Mouse (Mus musculus): ENCODE data around the gene Epha4. TPM values are rescaled to one million over a fixed set of nuclear protein-coding genes. Genes with fewer than 3 reads are reported as not detected.

The Epha4 gene
- polyA plus RNA-seq, 1 experiment, result 5.2 TPM

- Histone ChIP-seq H3K4me1 (ENCODE audit: control insufficient read depth, insufficient read depth, low read length) (no peaks in the 10 kb centered on the region), H3K27me3 (replicated peaks; ENCODE audit: control insufficient read depth, insufficient read depth, low read length) (no peaks in the 10 kb centered on the region), H3K27ac (ENCODE audit: insufficient read depth, low read depth, low read length) (no peak overlapping the region), H3K36me3 (ENCODE audit: control insufficient read depth, insufficient read depth, low read length) (no peaks in the 10 kb centered on the region), H3K4me3 (ENCODE audit: insufficient read depth, low read depth, low read length) (no peak overlapping the region)
- WGBS, result 80% methylated on average over 13 of the region's 13 CpGs
- DNase-seq, result no peak
- TF ChIP-seq CTCF (conservative IDR thresholded peaks at IDR 0.05; ENCODE audit: insufficient read depth, insufficient read length, low read depth, low read length) (no peak), POLR2A (IDR thresholded peaks at IDR 0.05; ENCODE audit: low read depth, low read length) (no peak)
These were observed 26.9 kb downstream of the Epha4 start for GRCm38 (mm10) chr1:77487856-77488462.

- no peaks in the 10 kb centered on the region for H3K36me3 ChIP-seq (ENCODE audit: control insufficient read depth, insufficient read depth, low read length)
- no peak overlapping the region for H3K27ac ChIP-seq (ENCODE audit: insufficient read depth, low read depth, low read length)
- 88% methylated on average over 6 of the region's 6 CpGs for WGBS
- no peaks in the 10 kb centered on the region for H3K27me3 ChIP-seq (replicated peaks; ENCODE audit: control insufficient read depth, insufficient read depth, low read length)
- no peak for TF ChIP-seq CTCF (conservative IDR thresholded peaks at IDR 0.05; ENCODE audit: insufficient read depth, insufficient read length, low read depth, low read length)
- TF ChIP-seq POLR2A (IDR thresholded peaks at IDR 0.05; ENCODE audit: low read depth, low read length), result no peak
- DNase-seq, result no peak
- H3K4me1 ChIP-seq (ENCODE audit: control insufficient read depth, insufficient read depth, low read length), result no peaks in the 10 kb centered on the region
- no peak overlapping the region for H3K4me3 ChIP-seq (ENCODE audit: insufficient read depth, low read depth, low read length)
These were observed 29.9 kb downstream of the Epha4 start for GRCm38 (mm10) chr1:77484766-77485596.

- H3K4me3 ChIP-seq (ENCODE audit: insufficient read depth, low read depth, low read length), result no peak overlapping the region
- TF ChIP-seq CTCF (conservative IDR thresholded peaks at IDR 0.05; ENCODE audit: insufficient read depth, insufficient read length, low read depth, low read length) (no peak), POLR2A (IDR thresholded peaks at IDR 0.05; ENCODE audit: low read depth, low read length) (no peak)
- 94% methylated on average over 3 of the region's 3 CpGs for WGBS
These were observed 39.0 kb downstream of the Epha4 start for GRCm38 (mm10) chr1:77475808-77476413.

GRCm38 (mm10) chr1:77473446-77474376 lies 41.2 kb downstream of the Epha4 start:
- H3K27ac ChIP-seq (ENCODE audit: insufficient read depth, low read depth, low read length), result no peak overlapping the region
- no peaks in the 10 kb centered on the region for H3K27me3 ChIP-seq (replicated peaks; ENCODE audit: control insufficient read depth, insufficient read depth, low read length)

More at GRCm38 (mm10) chr1:77475808-77476413, 39.0 kb downstream of the Epha4 start:
- H3K27me3 ChIP-seq (replicated peaks; ENCODE audit: control insufficient read depth, insufficient read depth, low read length), result no peaks in the 10 kb centered on the region
- no peak for DNase-seq
- H3K27ac ChIP-seq (ENCODE audit: insufficient read depth, low read depth, low read length), result no peak overlapping the region
- peaks cover 5% of the 10 kb centered on the region; the same call in 1 of the 2 replicates for H3K4me1 ChIP-seq (ENCODE audit: control insufficient read depth, insufficient read depth, low read length)
- no peaks in the 10 kb centered on the region for H3K36me3 ChIP-seq (ENCODE audit: control insufficient read depth, insufficient read depth, low read length)

GRCm38 (mm10) chr1:77472566-77472965 lies 42.3 kb downstream of the Epha4 start:
- H3K4me1 ChIP-seq (ENCODE audit: control insufficient read depth, insufficient read depth, low read length), result peaks cover 5% of the 10 kb centered on the region; the same call in 1 of the 2 replicates
- H3K27ac ChIP-seq (ENCODE audit: insufficient read depth, low read depth, low read length), result no peak overlapping the region
- no peak overlapping the region for H3K4me3 ChIP-seq (ENCODE audit: insufficient read depth, low read depth, low read length)
- no peaks in the 10 kb centered on the region for H3K27me3 ChIP-seq (replicated peaks; ENCODE audit: control insufficient read depth, insufficient read depth, low read length)
- no peak for TF ChIP-seq POLR2A (IDR thresholded peaks at IDR 0.05; ENCODE audit: low read depth, low read length)
- TF ChIP-seq CTCF (conservative IDR thresholded peaks at IDR 0.05; ENCODE audit: insufficient read depth, insufficient read length, low read depth, low read length), result no peak
- 75% methylated on average over 2 of the region's 2 CpGs for WGBS
- H3K36me3 ChIP-seq (ENCODE audit: control insufficient read depth, insufficient read depth, low read length), result no peaks in the 10 kb centered on the region
- no peak for DNase-seq

More at GRCm38 (mm10) chr1:77473446-77474376, 41.2 kb downstream of the Epha4 start:
- DNase-seq, result peak; percentile 25
- Histone ChIP-seq H3K4me3 (ENCODE audit: insufficient read depth, low read depth, low read length) (no peak overlapping the region), H3K36me3 (ENCODE audit: control insufficient read depth, insufficient read depth, low read length) (no peaks in the 10 kb centered on the region), H3K4me1 (ENCODE audit: control insufficient read depth, insufficient read depth, low read length) (peaks cover 5% of the 10 kb centered on the region; the same call in 1 of the 2 replicates)
- WGBS, result 46% methylated on average over 12 of the region's 12 CpGs
- TF ChIP-seq CTCF (conservative IDR thresholded peaks at IDR 0.05; ENCODE audit: insufficient read depth, insufficient read length, low read depth, low read length) (no peak), POLR2A (IDR thresholded peaks at IDR 0.05; ENCODE audit: low read depth, low read length) (no peak)

GRCm38 (mm10) chr1:77471447-77471846 lies 43.4 kb downstream of the Epha4 start:
- no peaks in the 10 kb centered on the region for H3K27me3 ChIP-seq (replicated peaks; ENCODE audit: control insufficient read depth, insufficient read depth, low read length)
- H3K4me1 ChIP-seq (ENCODE audit: control insufficient read depth, insufficient read depth, low read length), result peaks cover 5% of the 10 kb centered on the region; the same call in 1 of the 2 replicates
- no peak overlapping the region for H3K4me3 ChIP-seq (ENCODE audit: insufficient read depth, low read depth, low read length)
- no peak for DNase-seq
- no peak overlapping the region for H3K27ac ChIP-seq (ENCODE audit: insufficient read depth, low read depth, low read length)
- H3K36me3 ChIP-seq (ENCODE audit: control insufficient read depth, insufficient read depth, low read length), result no peaks in the 10 kb centered on the region
- 80% methylated on average over 5 of the region's 5 CpGs for WGBS
- TF ChIP-seq CTCF (conservative IDR thresholded peaks at IDR 0.05; ENCODE audit: insufficient read depth, insufficient read length, low read depth, low read length), result no peak
- TF ChIP-seq POLR2A (IDR thresholded peaks at IDR 0.05; ENCODE audit: low read depth, low read length), result no peak
